Mouse (Mus musculus) liver, postnatal 0 days (tissue): ENCODE data around the gene Tsg101.

Experiments used
- CTCF ChIP-seq: sonication (generic); IDR thresholded peaks from 2 replicates; pipeline ENCODE4 v1.5.1; 2016; ENCODE audit warnings: antibody characterized with exemption, low read depth
- EP300 ChIP-seq: IDR thresholded peaks from 2 replicates; pipeline ENCODE4 v1.6.1; 2016; ENCODE audit warnings: antibody characterized with exemption, low read depth, mild to moderate bottlenecking

DNA sequence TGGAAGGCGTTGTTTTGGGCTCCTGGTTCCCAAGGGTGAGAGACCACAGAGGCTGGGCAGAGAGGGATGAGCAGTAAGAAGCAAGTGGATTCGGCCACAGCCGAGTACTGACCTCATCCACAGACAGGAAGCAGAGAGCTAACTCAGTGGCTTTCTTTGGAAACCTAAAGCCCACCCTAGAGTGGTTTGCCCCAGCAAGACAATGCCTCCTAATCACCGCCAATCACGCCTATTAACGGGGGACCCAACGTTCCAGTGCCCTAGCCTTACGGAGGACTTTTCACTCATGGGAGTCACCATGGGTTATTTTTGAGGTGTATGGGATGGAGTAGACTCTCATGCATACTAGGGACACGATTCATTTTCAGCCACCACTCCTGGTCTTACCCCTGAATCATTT, 66.4 kb downstream of the Tsg101 start:
- TF ChIP-seq CTCF (no peak), EP300 (no peak)
